Mouse (Mus musculus): Measurements from ENCODE around the gene B3galt1. TPM values are rescaled to one million over a fixed set of nuclear protein-coding genes. Genes with fewer than 3 reads are reported as not detected.

Gene B3galt1
- polyA plus RNA-seq, 1 experiment from 2014 or later = 9.2 TPM

DNA sequence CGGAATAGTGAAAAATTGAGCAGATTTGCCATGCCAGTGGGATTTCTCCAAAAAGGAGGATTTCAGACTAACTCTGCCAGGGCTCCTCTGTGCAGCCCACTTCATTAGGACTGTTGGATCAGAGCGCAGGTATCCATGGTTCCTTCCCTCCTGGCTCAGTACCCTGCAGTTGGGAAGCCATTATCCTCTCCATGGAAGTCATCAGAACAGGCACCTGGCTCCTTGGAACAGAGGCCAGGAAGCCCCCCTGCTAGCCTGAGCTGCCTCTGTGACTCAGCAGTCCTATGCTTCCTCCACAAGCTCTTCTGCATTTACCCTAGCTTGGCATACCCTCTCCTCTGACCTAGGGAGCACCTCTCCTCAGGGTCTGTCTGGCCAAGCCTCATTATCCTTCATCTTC is 594.9 kb downstream of the B3galt1 start:
- Histone ChIP-seq H3K9me3 (no peaks in the 10 kb centered on the region), H3K4me1 (replicated peaks) (no peaks in the 10 kb centered on the region), H3K4me2 (no peak overlapping the region), H3K27me3 (no peaks in the 10 kb centered on the region), H3K27ac (no peak overlapping the region), H3K36me3 (no peaks in the 10 kb centered on the region), H3K4me3 (replicated peaks) (no peak overlapping the region), H3K9ac (replicated peaks) (no peak overlapping the region)
- 88% methylated on average over 2 of the region's 2 CpGs for WGBS
- no peak for ATAC-seq (ENCODE audit: insufficient number of reproducible peaks, insufficient read depth, low FRiP score, low TSS enrichment, low read depth)

DNA sequence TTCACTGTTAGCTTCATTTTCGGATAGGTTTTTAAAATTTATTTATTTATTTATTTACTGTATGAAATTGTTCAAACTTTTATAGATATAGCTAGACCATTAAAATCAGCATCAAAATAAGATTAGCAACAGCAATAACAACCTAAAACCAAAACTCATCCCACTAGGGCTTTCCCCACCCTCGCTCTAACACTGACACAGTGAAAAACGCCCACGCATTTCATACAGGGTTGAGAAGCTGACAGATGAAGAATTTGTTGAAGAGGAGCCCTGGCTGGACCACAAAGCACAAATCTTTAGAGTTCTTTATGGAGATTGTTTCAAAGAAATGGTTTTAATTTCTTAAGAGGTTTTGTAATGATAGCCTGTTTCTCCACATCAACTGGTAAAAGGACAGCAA is 596.3 kb downstream of the B3galt1 start:
- ATAC-seq (ENCODE audit: insufficient number of reproducible peaks, insufficient read depth, low FRiP score, low TSS enrichment, low read depth) = no peak
- H3K9ac ChIP-seq (replicated peaks) = no peak overlapping the region
- H3K4me1 ChIP-seq (replicated peaks) = no peaks in the 10 kb centered on the region
- H3K36me3 ChIP-seq = no peaks in the 10 kb centered on the region
- no peak overlapping the region for H3K4me3 ChIP-seq (replicated peaks)
- no peaks in the 10 kb centered on the region for H3K9me3 ChIP-seq
- no peaks in the 10 kb centered on the region for H3K27me3 ChIP-seq
- WGBS = 94% methylated on average over 4 of the region's 4 CpGs
- no peak overlapping the region for H3K27ac ChIP-seq
- H3K4me2 ChIP-seq = no peak overlapping the region

GRCm38 (mm10) chr2:68171306-68171705 is 605.6 kb downstream of the B3galt1 start:
- no peak for ATAC-seq (ENCODE audit: insufficient number of reproducible peaks, insufficient read depth, low FRiP score, low TSS enrichment, low read depth)
- H3K9ac ChIP-seq (replicated peaks) = no peak overlapping the region
- no peak overlapping the region for H3K27ac ChIP-seq
- no peaks in the 10 kb centered on the region for H3K27me3 ChIP-seq
- WGBS = 71% methylated on average over 10 of the region's 10 CpGs
- H3K4me3 ChIP-seq (replicated peaks) = no peak overlapping the region
- H3K4me1 ChIP-seq (replicated peaks) = peaks cover 21% of the 10 kb centered on the region
- no peaks in the 10 kb centered on the region for H3K36me3 ChIP-seq
- H3K4me2 ChIP-seq = no peak overlapping the region
- no peaks in the 10 kb centered on the region for H3K9me3 ChIP-seq

Small RNAs within 50 kb of the gene (microRNA-seq; reads per million reads assigned to microRNA genes)
- not detected for gene Mir6335
- 5.6 reads per million, percentile 17 among the genes with 10 or more reads in this experiment for gene Mir7224

Other genes with a start within 250 kb of the B3galt1 start
- gene Gm21830, start 152.1 kb upstream of the B3galt1 start, polyA plus RNA-seq (2016; fragmentation: Nextera tagmentation; extraction: Ambion mirVana) = not detected in 2 replicates
- gene Gm26727, start 132.7 kb upstream of the B3galt1 start, polyA plus RNA-seq (2016; fragmentation: Nextera tagmentation; extraction: Ambion mirVana) = not detected in 2 replicates
- gene Xirp2, start 119.9 kb upstream of the B3galt1 start, polyA plus RNA-seq (2016; fragmentation: Nextera tagmentation; extraction: Ambion mirVana) = not detected in 2 replicates